Mouse (Mus musculus) gastrocnemius, adult 8-10 months (tissue): ENCODE measurements around the gene Cltc. TPM values are rescaled to one million over a fixed set of nuclear protein-coding genes. Genes with fewer than 3 reads are reported as not detected.

ENCODE experiments used
- DNase-seq, 2 experiments: peaks; one replicate each; pipeline ENCODE4 v3.0.0; 2022; ENCODE audit warnings: low spot score in 2 of 2
- total RNA-seq, 4 experiments: library from RNA; stranded (reverse); gene quantifications; 2 replicates each; pipeline ENCODE4 v1.2.4; 2022

Cltc gene
- total RNA-seq, 4 experiments from 2014 or later, result 106 to 149 (median 123) TPM

DNA sequence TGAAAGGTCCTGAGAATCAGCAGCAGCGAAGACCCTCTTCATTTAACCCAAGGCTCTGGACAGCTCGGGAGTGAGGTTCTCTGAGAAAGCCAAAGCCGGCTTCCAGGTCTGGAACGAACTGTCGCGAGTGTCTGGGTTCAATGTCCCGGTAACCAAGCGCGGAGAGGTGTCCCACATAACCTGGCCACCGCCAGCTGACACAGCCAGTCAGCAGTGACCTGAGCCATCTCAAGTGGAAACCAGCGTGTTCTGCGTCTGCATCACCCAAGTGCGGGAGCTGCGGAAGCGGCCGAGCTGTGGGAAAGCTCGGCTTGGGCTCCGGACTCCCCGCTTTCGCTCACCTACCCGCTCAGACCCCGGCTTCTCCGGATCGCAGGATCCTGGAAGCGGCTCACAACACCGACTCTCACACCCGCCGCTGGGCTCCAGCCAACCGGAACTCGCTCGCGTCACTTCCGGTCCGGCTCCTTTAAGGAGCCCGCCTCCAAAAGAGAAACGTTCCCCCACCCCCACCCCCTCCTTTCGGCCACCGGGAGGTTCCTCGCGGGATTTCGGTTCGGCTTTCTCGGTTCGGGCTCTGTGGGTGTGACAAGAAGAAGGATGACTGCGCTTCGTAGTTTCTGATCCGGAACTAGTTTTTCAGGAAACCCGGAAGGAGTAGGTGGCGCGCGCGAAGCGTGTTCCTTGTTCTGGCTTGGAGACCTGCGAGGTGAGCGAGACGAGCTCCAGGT is 73.8 kb downstream of the Cltc start, which contains the start of the genes Vmp1 and Ptrh2:
Gene Vmp1, minus strand, starts transcription at position 442 of the 731 bp plus-strand sequence.
Gene Ptrh2, plus strand, starts transcription at position 591 of the 731 bp plus-strand sequence.
- peak; percentile 89 to 92 for DNase-seq

DNA sequence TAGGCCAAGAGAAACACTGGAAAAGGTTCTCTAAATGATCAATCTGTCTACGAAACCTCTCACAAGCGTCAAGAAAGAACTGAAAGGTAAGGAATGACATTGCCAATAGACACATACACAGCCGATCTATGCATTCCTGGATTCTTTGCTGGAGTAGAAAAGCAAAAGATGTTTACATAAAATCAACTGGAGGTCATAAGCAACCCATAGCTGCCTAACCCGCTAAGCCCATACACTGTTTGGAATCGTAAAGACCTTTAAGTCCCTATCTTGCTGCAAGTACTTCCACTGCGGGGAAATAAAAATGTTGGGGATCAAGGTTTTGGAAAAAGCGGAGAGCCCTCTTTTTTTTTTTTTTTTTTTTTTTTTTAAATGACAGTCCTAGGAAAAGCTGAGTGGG is 74.5 kb downstream of the Cltc start:
- DNase-seq, result no peak

DNA sequence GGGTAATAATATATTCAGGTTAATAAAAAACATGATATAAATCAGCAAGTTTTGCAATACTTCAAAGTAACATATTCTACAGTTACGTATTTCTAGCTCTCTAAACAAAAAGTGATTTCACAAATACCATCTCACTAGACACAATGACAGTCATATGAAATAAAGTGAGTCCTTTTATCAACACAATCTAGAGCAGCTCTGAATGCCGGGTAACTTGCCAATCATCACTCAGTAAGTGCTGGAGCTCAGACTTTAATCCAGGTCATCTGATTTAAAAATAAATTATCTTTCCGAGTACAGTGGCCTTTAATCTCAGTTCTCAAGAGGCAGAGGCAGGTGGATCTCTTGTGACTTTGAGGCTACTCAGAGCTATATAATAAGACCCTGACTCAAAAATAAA is 75.9 kb downstream of the Cltc start:
- no peak for DNase-seq

DNA sequence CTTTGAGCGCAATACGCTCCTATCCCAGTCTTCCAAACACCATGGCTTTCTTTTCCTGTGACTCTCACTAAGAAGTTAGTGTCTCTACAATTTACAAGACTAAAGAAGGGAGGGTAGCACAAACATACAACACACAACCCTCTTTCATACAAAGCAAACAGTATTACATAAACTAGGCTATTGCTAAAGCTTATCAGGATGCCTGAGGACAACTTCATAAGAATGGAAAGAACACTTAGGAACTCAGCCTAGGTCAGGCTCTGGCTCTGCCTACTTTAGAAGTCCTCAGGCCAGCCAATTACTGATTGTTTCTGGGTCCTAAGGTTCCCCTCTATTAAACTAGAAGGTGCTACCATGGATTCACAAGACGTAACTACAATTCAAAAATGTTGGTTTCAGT is 76.6 kb downstream of the Cltc start:
- no peak for DNase-seq

DNA sequence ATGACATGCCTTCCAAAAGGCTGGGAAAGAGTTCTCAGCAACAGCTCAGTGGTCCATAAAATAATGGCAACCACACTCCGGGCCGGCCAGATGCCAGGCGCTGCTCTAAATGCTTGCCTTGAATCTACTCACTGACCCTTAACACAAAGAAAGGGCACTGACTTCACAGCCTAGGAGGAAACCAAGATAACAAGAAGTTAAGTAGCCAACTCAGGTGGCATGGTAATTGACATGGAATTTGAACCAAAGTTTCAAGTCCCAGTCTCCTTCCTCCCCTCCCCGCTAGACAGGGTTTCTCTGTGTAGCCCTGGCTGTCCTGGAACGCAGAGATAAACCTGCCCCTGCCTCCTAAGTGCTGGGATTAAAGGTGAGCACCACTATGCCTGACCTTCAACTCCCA is 78.4 kb downstream of the Cltc start:
- DNase-seq, result no peak

DNA sequence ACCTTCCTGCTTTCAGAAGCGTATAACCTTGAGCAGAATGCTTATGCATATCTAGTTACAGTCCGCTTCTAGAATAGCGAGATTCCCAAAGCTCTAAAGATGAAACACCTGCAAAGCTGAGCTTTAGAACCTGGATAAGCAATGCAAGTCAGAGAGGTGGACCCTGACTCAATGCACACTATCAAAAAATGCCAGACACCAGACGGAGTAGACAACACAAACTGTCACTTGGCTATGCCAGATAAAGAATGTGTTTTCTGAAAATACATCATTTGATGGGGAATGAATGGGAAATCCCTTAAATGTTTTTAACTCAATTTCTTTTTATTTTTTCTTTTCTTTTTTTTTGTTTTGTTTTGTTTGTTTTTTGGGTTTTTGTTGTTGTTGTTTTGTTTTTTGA is 81.8 kb downstream of the Cltc start:
- DNase-seq, result no peak

DNA sequence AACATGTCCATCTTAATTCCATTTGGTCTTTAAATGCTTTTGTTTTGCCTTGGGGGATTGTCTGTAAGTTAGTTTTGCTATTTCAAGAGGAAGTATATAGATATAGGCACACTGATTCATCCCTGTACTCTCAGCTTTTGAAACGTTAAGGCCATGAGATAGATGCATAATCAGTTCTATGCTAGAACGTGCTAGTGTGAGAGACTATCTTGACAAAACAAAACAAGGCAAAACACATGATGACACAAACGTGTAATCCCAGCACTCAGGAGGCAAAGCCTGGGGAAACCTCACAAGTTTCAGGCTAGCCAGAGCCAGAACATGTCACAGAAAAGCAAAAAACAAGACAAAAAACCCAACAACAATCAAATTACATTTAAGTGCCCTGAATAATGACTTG is 84.6 kb downstream of the Cltc start:
- no peak for DNase-seq

DNA sequence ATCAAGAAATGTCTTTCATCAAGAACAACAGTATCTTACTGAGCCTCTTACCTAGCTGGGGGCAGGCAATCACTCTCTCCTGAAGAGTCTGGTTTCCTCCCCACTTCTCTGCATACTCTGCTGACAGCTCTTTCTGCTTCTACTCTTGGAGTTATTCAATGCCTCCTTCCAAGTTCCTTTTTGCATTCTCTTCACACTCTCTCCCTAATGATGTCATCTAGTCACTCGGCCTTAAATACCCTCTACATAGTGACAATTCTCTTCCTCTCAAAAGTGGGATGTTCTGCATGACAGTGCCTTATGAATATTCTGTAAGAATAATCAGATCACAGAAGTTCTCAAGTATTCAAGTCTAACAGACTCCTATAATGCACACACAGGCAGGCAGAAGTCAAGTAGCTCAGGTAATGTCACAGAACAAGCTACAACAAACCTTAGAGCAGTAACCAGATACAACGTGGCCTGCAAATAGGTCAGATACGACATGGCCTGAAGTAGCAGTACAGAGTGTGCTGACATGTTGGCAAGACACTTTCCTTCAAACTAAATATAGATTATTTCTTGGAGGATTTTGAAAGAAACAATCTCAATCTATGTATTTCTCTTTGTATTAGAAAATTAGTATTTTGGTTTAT is 86.2 kb downstream of the Cltc start:
- DNase-seq, result peak in 1 of 2 experiments; percentile 20

DNA sequence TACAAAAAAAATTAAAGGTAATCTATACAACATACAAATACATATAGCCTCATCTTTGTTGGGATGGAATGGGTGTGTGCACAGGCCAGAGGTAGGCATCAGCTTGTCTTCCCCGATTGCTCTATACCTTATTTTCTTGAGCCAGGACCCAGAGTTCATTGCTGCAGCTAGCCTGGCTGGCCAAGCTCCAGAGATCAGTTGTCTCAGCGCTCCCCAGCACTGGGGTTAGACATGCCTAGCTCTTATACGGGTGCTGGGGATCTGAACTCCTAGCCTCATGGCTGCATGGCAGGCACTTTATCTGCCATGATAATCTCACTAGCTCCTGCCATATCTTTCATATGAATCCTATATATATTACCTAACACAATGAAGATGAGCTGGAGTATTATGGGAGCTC is 89.2 kb downstream of the Cltc start:
- DNase-seq, result no peak

DNA sequence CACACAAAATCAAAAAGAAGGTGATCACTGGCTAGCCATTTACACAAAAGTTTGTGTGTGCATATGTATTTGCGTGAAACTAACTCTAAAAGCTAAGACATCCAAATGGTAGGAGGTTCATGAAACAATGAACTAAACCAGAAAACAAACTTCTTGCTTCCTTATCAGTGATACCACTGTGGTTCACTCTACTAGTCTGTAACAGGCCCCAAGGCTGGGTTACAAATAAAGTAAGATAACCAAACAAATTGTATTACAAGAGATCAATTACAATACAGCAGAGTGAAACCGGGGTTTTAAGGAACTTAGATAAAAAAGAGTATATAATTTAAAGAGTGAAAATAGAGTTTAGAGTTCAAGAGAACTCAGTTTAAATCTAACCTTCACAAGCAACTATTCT is 89.8 kb downstream of the Cltc start:
- no peak for DNase-seq

DNA sequence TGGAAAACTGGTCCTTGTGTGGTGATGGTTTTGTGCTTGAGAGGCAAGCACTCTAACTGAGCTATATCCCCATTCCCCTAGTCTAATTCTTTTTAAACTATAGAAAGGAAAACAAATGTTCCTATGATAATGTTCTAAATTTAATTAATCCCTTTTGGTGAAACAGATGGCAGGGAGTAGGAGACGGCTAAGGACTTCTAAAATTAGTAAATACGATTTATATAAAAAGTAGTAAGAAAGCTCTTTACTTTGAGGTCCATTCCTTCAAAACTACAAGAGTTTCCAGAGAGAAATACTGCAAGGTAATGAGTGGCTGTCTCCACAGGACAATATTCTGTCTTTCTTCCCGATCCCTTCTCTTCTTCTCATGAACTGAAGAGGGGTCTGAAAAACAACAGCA is 93.0 kb downstream of the Cltc start:
- DNase-seq, result no peak

DNA sequence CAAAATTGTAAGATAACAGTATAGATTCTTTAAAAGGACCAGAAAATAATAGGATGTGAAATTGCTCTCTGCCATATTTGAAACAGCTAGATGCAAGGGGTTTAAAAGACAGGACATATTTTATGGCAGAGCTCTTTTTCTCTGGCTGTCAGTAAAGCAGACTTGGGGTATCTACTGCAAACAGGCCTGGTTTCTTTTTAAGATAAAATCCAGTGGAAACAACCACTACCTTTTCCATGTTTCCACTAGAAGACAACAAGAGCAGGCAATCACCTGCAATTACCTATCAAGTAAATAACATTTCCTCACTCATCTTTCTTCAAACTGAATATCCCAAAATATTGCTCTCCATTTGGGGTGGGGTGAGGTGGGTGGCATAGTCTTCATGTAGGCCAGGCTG is 93.4 kb downstream of the Cltc start:
- no peak for DNase-seq

DNA sequence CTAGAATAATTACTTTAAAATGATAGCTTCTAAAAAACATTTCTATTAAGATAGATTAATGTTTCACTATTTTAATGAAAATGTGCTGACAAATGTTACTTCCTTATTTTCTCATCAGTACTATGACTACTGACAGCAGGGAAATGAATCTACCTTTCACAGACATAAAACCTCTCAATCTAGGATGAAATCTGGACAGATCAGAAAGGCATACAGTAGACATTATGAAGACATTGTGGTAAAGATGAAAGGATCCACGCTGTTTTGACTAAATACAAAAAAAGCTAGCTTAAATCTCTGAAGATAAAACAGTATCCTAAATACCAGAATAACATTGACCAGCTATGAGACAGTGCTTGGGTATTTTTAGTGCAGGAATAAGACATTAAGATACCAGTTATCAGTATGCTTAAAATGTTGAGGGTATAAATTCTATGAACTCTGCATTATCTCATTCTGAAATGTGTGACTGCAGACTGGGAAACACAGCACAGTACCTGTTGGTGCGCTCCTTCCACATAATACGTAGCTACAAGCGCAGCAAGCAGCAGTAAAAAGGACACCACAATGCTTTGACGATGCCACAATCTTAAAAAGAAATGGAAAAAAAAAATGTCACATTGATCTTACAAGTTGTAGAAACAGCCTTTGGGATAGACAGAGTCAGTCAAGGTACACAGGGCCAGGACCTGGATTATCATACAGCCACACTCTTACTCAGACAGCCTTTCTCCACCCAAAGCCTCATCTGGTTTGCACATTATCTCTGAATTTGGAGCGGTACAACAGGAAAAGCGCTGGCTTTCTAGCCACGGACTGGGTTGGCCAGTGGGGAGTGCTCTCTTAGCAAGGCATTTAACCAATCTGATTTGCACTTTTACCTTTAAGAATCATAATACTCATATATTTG is 94.1 kb downstream of the Cltc start:
- no peak for DNase-seq

DNA sequence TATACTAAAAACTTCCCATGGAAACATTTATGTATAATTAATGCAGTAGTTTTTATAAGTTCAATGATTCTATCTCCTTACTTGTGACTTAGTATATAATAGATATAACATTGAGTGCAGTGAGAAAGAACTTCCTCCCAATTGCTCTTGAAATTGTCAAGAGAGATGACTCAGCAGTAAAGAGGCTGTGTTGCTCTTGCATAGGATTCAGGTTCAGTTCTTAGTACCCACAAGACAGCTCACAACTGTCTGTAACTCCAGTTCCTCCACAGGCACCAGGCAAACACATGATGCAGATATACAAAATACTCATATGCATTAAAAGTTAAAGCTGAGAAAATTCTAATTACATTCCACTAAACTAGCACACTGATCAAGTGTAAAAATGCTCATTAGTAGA is 99.5 kb downstream of the Cltc start:
- no peak for DNase-seq

DNA sequence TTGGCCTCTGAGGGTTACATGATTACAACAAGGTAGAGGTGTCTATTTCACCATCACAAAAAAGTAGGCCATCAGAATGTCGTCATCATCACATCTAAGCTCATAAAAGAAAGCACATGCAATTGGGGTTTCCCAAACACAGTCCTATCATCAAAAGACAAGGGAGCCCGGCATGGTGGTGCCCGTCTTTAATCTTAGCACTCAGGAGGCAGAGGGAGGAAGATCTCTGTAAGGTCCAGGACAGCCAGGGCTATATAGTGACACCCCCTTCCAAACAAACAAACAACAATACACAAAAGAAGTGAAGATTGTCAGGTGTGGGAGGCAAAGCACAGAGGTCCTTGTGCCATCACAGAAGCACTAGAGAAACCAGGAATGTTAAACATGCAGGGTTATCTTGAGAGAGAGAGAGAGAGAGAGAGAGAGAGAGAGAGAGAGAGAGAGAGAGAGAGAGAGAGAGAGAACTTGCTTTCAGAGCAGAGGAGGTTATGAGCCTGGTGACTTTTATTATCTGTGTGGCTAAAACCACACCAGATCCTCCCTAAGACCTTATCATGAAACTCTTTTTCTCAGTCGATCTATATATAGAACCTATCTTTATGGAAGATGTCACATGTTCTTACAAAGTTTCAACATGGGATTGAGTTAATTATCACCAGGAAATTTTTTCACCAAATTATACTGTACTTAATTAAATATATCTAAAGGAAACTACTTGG is 100.4 kb downstream of the Cltc start:
- DNase-seq, result no peak

DNA sequence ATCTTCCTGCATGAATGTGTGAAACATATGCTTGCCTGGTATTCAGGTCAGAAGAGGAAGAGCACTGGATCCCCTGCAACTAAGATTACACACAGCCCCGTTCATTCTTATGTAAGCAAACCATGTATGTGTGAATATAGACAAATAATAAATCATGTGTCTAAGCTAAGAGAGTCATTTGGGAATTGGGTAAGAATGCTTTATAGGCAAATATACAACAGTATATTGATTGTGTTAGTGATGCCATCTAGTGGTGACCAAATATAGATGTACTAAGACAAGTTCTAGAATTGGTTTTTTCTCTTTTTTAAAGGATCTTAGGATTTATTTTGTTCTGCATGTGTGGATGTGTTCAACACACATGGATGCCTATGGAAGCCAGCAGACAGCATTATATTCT is 101.7 kb downstream of the Cltc start:
- DNase-seq, result no peak

DNA sequence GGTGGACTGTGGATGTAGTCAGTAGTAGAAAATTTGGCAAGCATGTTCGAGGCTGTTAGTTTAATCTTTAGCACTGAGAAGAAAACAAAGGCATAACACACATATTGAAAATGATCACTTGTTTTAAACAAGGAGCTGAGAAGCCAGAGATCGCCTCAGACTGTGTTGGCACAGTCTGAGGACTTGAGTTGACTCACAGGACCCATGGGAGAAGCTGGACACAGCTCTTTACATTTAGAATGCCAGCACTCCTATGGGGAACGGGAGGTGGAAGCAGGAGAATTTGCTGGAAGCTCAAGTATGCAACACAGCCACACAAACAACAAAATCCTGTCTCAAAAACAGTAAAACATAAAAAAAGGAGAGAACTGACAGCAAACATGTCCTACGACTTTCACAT is 103.3 kb downstream of the Cltc start:
- no peak for DNase-seq

DNA sequence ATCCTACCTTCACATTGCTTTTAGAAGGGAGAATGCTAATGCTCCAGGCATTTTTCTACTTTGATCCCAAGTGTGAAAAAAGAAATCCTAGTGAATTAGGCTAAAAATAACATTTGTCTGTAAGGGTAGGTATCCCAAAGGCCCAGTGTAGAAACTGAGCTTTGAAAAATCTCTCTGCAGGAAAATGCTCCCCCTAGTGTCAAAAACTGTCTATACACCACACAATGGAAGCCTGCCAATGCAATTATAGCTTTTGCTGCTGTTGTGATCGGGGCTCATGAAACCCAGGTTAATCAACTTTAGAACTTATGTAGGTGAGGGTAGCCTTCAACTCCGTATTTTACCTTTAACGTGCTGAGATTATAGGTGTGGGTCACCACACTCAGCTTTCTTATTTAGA is 103.9 kb downstream of the Cltc start:
- peak; percentile 7 to 20 for DNase-seq

DNA sequence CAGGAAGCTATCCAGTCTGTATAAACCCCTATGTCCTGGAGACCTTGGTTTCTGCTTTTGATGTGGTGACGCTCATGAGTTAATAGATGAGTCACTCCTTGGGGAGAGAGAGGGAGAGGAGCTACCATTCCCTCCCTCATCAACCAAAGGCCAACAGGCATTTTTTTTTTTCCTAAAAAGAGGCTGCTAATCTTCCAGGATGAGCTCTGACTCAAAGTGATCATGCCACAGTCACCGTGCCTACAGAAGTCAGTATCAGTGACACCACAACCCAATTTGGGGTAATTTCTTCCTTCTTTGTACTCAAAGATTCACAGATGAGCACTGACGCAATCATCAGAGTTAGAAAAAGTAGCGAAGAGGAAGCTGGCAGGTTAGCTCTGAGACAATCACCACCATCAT is 104.8 kb downstream of the Cltc start:
- DNase-seq, result no peak

DNA sequence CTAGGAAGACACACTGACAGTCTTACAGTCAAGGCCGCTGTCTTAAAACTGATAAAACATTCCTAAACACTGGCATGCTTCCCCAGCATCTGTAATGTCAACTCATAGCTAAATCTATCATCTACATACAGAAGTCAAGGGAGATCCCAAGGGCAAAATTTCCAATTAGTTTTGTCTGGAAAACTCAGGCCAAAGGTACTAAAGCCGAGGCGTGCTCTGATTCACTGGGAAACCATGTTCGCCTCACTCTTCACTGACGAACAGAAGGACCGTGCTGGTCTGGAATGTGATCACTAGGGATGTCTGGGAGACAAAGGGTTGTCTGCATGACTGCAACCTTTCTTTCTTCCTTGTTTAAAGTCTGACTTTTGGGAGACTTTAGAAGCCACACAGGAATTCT is 106.7 kb downstream of the Cltc start:
- DNase-seq, result no peak

DNA sequence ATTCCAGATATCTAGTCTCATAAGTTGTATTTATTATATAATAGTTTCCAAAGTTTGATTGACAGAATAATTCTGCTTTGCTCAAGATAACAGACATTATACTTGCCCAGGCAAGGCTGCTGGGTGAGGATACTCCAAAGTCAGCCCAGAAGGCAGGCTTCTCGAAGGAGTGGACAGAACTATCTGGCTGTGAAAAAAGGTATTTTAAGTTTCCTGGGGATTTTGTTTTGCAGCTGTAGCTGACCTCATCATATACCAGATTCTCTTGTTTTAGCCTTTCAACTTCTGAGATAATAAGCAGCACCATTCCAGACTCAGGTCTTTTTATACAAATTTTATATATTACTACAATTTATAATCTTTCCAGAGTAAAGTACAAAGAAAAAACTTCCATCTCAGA is 107.8 kb downstream of the Cltc start:
- DNase-seq, result no peak
